Mouse (Mus musculus): Measurements from ENCODE around the gene Gm17657. TPM values are rescaled to one million over a fixed set of nuclear protein-coding genes. Genes with fewer than 3 reads are reported as not detected.

Gm17657 gene
- total RNA-seq, 2 experiments from 2014 or later, result not detected

DNA sequence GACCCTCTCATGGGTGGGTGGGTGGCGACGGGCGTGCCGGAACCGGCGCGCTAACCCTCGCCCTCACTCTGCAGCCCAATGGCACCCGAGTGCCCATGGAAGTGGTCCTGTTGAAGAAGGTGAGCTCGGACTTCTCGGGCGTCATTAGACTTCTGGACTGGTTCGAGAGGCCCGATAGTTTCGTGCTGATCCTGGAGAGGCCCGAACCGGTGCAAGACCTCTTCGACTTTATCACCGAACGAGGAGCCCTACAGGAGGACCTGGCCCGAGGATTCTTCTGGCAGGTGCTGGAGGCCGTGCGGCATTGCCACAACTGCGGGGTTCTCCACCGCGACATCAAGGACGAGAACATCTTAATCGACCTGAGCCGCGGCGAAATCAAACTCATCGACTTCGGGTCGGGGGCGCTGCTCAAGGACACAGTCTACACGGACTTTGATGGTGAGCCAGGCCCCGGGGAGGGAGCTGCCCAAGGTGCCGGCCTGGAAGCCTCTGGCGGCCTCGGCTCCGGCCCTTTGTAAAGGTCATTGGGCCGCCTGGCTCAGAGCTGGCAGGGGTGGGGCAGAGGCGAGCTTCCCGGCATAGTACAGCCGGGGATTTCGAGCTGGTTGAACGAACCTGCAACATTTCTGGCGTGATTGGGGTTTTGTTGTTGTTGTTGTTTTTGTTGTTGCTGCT lies 57.7 kb downstream of the Gm17657 start:
- no peak for ATAC-seq (replicated peaks; ENCODE audit: low FRiP score, low TSS enrichment, poor library complexity, severe bottlenecking)

DNA sequence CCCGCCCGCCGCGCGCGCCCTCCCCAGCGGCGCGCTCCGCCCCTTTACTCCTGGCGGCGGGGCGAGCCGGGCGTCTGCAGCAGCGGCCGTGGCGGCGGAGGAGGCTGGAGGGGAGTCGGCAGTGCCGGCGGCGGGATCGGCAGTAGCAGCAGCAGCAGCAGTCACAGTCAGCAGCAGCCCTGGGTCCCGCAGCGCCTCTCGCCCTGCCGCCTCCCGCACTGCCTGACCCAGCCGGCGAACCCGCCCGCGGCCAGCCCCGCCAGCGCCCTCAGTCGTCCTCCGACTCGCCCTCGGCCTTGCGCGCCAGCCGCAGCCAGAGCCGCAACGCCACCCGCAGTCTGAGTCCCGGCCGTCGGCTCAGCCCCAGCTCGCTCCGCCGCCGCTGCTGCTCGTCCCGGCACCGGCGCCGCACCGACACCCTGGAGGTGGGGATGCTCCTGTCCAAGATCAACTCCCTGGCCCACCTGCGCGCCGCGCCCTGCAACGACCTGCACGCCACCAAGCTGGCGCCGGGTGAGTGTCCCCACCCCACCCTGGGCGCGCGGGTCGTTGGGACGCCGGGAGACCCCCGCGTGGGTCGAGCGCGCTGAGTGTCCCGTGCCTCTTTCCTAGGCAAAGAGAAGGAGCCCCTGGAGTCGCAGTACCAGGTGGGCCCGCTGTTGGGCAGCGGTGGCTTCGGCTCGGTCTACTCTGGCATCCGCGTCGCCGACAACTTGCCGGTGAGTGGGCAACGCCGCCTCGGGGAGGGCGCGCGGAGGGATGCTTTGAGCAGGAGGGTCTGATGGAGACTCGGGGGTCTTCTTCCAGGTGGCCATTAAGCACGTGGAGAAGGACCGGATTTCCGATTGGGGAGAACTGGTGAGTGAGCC lies 58.5 kb downstream of the Gm17657 start, which contains the start of gene Pim1:
TSS of gene Pim1 (plus strand) at position 41 of the 869 bp plus-strand sequence.
- peak; percentile 20; the same call in 1 of the 2 replicates for ATAC-seq (replicated peaks; ENCODE audit: low FRiP score, low TSS enrichment, poor library complexity, severe bottlenecking)

DNA sequence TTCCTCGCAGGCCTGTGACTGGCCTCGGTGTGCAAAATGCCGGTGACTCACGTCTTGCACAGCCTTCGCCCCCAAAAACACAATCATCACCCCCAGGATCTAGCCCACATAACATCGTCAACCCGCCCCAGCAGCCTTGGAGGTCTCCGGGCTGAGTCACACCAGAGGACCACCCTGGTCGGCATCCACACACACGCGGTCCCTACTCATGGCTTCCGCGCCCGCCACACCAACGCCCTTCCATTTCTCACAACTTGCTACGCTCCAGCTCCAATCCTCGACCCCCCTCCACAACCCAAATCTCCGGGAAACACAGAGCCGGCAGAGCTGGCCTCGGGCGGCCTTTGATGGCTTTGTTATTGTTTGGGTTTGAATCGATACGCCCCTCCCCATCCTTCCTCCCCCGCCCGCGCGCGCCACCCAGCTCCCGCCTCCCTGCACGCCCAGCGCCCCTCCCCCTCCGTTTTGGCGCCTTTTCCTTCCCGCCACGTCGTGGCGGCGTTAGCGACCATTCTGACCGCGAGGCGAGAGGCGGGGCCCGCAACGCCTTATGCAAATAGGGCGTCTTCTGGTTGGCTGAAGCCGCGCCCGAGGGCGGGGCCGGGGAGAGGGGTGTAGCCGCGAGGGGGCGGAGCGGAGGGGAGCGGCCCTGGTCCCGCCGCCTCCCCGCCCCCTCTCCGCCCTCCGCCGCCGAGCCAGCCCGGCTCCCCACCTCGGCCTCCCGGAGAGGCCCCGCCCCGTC lies 59.3 kb downstream of the Gm17657 start:
- ATAC-seq (replicated peaks; ENCODE audit: low FRiP score, low TSS enrichment, poor library complexity, severe bottlenecking), result peak; percentile 82

DNA sequence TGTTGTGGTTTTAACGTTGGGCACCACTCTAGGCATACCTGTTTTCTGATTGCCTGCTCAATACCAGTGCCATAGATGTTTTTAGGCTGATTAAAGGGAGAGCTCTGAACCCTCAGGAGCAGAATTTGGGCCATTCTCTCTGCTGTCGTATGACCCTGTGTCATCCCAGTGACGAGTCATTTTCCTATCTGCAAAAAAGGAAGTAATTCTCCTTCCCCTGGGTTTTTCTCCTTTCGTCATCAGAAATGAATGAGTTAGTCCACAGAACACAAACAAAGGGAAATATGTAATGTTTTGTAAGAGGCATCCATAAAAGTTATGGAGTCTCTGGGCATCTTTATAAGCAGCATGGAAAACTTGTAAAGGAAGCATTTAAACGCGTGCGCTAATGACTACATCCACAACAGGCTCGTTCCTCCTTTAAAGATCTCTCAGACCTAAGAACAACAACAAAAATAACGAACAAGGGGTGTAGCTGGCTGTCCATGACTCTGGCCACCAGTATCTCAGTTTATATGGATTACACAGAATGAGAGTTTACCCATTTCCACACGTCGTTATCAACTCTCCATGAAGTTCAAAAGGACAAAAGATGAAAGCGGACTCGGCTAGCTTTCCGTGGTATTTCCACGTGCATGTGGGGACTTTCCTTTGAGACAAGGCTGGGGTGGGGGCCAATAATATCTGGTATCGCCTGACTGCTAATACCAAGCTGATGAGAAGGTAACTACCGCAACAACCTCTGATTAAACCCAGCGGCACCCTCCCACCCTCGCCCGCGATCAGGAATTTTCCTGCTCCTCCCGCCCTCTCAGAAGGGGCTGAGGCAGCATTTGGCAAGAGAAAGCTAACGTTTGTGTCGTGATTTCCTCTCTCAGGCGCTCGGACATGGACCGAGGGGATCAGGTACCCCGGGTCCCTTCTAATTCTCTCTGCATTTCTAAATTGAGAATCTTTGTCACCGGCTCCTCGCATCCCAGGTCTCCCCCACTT lies 60.2 kb downstream of the Gm17657 start:
- no peak for ATAC-seq (replicated peaks; ENCODE audit: low FRiP score, low TSS enrichment, poor library complexity, severe bottlenecking)

DNA sequence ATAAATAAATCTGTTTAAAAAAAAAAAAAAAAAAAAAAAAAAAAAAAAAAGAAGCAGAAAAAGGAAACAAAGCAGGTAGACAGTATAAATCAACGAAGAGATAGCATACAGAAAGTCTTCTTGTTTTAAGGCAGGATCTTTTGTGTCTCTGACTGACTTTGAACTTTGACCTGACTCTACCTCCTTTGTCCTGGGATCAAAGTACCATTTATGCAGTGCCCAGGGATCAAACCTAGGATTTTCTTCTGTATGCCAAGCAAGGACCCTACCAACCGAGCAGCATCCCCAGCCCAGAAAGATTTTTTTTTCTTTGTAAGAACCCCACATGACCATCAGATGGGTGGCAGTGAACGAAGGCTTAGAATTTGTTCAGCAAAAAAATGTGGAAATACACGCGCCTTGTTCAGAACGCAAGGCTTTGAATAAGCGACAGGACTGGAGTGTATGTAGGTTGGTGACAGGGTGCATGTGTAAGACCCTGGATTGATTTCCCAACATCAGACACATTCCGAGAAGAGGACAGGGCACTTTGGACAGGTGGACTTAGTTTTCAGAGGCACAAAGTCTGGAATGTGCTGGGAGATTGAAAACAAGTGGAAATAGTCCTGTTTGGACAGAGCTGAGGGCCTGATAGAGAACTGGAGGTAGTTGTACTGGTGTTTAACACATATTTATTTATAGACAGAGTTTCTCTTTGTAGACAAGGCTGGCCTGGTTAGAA lies 61.0 kb downstream of the Gm17657 start:
- ATAC-seq (replicated peaks; ENCODE audit: low FRiP score, low TSS enrichment, poor library complexity, severe bottlenecking), result no peak

DNA sequence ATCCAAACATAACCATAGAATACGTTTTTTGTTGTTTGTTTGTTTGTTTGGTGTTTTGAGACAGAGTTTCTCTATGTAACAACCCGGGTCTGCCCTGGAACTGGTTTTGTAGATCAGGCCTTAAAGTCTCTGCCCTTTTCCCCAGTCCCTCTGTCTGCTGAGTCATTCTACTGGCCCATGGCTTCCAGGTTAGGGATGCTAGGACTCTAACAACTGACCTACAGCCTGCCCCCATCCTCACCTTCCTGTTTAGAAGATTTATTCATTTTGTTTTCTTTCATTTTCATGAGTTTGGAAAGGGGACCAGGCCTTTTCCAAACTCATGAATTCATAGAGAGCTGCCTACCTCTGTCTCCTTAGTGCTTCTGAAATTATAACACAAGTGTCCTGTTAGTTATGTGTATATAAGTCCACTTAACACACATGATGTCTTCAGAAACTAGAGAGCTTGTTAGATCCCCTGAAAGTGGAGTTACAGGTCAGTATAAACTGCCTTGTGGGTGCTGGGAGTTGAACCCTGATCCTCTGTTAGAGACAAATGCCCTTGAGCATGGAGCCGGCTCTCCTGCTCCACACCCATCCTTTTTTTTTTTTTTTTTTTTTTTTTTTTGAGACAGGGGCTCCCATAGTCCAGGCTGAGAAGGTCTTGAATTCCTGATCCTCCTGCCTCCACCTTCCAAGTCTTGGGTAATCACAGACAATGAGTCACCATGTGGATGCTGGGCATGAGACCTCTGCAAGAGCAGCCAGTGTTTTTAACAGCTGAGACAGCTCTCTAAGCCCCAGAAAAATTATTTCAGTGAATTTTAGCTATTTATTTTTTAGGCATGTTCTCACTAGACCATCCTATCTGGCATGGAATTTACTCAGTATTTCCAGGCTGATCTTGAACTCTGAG lies 63.9 kb downstream of the Gm17657 start:
- ATAC-seq (replicated peaks; ENCODE audit: low FRiP score, low TSS enrichment, poor library complexity, severe bottlenecking), result no peak

DNA sequence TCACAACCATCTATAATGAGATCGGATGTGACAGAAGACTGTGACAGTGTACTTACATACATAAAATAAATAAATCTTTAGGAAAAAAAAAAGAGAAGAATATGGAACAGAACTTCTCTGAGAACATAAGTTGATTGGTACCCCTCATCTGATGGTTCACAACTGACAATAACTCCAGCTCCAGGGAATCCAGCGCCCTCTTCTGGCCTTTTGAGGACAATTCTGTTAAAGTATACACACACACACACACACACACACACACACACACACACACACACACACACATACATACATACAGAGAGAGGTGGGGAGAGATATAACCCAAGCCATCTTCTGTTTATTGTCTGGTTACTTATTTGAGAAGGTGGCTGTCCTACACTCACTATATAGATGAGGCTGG lies 65.0 kb downstream of the Gm17657 start:
- no peak for ATAC-seq (replicated peaks; ENCODE audit: low FRiP score, low TSS enrichment, poor library complexity, severe bottlenecking)

DNA sequence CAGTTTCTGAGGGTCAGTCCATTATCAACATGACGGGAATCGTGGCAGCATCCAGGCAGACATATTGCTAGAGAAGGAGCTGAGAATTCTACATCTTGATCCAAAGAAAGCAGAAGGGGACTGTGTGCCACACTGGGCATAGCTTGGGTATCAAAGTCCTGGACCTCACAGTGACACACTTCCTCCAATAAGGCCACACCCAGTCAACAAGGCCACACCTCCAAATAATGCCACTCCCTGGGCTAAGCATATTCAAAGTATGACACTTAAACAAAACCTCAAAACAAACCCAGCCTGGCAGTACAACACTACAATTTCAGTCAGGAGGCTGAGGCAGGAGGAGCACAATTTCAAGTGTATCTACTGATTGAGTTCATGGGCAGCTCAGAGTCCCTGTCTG lies 66.2 kb downstream of the Gm17657 start:
- no peak for ATAC-seq (replicated peaks; ENCODE audit: low FRiP score, low TSS enrichment, poor library complexity, severe bottlenecking)

DNA sequence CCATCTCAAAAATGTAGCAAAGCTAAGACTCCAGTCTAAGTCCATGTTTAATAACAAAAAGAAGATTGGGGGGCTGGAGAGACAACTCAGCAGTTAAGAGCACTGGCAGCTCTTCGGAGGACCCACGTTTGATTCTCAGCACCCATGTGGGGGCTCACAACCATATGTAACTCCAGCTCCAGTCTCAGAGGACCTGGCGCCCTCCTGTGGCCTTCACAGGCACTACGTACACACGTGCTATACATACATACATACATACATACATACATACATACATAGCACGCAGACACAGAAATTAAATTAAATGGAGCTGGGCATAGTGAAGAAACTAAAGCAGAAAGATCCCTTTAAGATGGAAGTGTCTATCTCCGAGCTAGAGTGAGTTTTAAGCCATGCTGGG lies 66.8 kb downstream of the Gm17657 start:
- no peak for ATAC-seq (replicated peaks; ENCODE audit: low FRiP score, low TSS enrichment, poor library complexity, severe bottlenecking)

DNA sequence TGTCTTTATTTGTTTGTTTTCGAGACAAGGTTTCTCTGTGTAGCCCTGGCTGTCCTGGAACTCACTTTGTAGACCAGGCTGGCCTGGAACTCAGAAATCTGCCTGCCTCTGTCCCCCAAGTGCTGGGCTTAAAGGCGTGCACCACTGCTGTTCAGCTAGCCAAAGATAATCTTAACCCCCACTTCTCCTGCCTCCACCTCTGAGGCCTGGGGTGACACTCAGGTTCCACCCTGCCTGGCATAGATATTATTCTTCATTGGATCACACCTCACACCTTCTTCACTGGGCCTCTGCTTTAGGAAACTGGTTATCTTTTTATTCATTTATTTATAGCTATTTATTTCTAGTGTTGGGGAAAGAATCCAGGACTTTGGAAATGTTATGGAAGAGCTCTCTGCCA lies 69.2 kb downstream of the Gm17657 start:
- no peak for ATAC-seq (replicated peaks; ENCODE audit: low FRiP score, low TSS enrichment, poor library complexity, severe bottlenecking)

DNA sequence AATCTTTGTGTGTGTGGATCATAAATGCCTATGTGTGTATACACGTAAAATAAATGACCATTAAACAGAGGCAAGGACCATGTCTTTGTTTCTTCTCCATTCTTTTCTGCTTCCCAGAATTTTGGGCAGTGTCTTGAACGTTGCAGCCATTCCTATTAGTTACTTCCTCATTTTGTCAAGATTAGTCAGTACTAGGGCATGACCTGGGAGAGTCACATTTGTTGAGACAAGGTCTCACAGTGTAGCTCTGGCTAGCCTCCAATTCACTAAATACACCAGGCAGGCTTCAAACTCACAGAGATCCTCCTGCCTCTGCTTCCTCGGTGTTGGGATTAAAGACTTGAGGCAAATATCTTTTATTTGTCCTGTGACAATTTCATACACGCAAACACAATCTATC lies 71.2 kb downstream of the Gm17657 start:
- no peak for ATAC-seq (replicated peaks; ENCODE audit: low FRiP score, low TSS enrichment, poor library complexity, severe bottlenecking)

DNA sequence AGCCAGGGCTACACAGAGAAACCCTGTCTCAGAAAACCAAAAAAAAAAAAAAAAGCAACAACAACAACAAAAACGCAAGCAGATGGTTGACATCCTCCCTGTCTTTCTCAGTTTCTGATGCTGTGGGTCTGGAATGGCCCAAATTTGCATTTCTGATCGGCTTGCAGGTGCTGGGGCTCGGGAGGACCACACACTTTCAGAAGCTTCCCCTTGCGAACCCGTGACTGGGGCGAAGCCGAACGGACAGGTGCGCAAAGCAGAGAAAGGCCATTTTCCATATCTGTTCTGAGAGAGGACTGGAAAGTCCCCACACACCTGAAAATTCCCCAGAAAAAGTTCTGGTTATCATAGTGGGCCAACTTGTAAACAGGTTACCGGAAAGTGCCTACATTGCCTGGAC lies 72.1 kb downstream of the Gm17657 start:
- ATAC-seq (replicated peaks; ENCODE audit: low FRiP score, low TSS enrichment, poor library complexity, severe bottlenecking), result no peak

DNA sequence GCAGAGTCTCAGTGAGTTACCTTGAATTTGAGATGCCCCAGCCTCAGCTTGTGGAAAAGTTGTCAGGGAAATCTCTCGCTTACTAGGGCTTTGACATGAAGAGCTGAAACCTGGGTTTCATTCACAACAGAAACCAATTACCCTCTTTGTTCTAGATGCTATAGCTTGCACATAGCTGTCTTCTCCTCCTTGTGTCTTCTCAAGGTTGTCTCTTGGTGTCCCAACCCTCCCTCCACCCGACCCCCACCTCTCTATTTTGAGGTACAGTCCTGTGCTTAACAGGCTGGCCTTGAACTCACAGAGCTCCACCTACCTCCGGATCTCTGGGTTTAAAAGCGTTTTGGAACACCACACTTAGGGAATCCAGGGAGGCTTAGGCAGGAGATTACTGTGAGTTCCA lies 73.0 kb downstream of the Gm17657 start:
- ATAC-seq (replicated peaks; ENCODE audit: low FRiP score, low TSS enrichment, poor library complexity, severe bottlenecking), result no peak

DNA sequence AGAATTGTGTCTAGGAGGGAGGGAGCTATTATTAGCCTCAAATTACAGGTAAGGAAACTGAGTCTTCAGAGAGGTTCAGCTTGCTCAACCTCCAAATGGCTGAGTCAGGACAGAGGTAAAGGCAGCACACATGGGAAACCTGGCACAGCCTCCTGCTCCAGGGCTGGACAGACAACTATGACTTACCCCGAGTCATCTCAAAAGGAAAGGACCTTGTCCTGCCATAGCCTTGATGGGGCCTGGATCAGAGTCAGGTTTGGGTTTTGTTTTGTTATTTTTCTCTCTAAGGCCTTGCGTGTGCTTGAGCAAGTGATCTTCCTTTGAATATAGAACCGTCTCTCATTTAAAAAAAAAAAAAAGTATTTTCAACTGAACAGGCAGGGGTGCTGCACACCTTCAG lies 74.3 kb downstream of the Gm17657 start:
- no peak for ATAC-seq (replicated peaks; ENCODE audit: low FRiP score, low TSS enrichment, poor library complexity, severe bottlenecking)

DNA sequence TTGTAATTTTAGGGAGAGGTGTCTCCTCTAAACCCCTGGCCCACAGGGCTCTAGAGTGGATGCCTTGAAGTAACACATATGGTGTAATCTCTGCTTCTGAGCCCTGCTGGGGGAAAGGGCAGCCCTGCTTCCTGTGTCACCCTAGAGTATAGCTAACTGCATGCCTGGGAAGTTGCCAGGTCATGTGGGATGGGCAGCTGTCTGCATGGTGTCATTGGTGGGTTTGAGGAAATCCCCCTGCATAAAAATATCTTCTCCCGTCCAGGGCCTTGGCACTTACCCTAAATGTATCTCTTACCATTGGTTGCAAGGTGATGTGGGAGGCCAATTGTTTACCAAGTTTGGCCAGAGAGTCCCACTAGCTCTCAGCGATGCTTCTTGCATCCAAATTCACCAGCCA lies 75.4 kb downstream of the Gm17657 start:
- ATAC-seq (replicated peaks; ENCODE audit: low FRiP score, low TSS enrichment, poor library complexity, severe bottlenecking), result no peak

DNA sequence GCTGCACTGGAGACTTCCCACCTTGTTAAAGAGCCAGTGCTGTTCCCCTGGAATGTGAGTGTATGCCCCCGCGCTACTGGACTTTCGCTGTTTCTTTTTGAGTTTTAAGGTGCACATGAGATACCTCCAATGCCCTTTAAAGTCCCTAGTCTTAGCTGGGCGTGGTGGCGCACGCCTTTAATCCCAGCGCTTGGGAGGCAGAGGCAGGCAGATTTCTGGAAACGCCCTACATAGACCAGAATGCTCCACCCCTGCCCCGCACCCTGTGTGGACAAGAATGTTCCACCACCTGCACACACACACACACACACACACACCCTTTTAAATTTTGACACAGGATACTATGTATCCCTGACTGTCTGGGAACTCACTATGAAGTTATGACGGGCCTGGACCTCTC lies 76.0 kb downstream of the Gm17657 start:
- no peak for ATAC-seq (replicated peaks; ENCODE audit: low FRiP score, low TSS enrichment, poor library complexity, severe bottlenecking)

Data from megakaryocyte-erythroid progenitor cell, adult 5-6 weeks (primary cell).